Mouse (Mus musculus) intestine, embryonic 16.5 days (tissue): Measurements from ENCODE around the gene Eid2. TPM values are rescaled to one million over a fixed set of nuclear protein-coding genes. Genes with fewer than 3 reads are reported as not detected.
A peak's percentile ranks its signal among the peaks of the same experiment; 100 is the strongest.

Source experiments
- ATAC-seq: fragments of 200-750 bp; cut with Nextera tagmentation; 2 replicates; pipeline ENCODE4 v1.8.0; 2017; ENCODE audit warnings: moderate TSS enrichment, moderate library complexity
- H3K27ac ChIP-seq: fragments of 300-500 bp; sonication (generic); 2 replicates; pipeline ENCODE4 v1.5.1; 2014; ENCODE audit warnings: mild to moderate bottlenecking, low read length
- H3K27me3 ChIP-seq: fragments of 300-500 bp; sonication (generic); replicated peaks from 2 replicates; pipeline ENCODE4 v1.6.1; 2014; ENCODE audit warnings: low read length, control low read depth, mixed read lengths; ENCODE audit not compliant: control insufficient read depth, insufficient read depth
- H3K36me3 ChIP-seq: fragments of 300-500 bp; sonication (generic); 2 replicates; pipeline ENCODE4 v1.6.1; 2014; ENCODE audit warnings: low read length, control low read depth; ENCODE audit not compliant: control insufficient read depth, insufficient read depth
- H3K4me1 ChIP-seq: fragments of 300-500 bp; sonication (generic); 2 replicates; pipeline ENCODE4 v1.6.1; 2014; ENCODE audit warnings: low read length, control low read depth, mixed read lengths; ENCODE audit not compliant: control insufficient read depth, insufficient read depth
- H3K4me2 ChIP-seq: fragments of 300-500 bp; sonication (generic); 2 replicates; pipeline ENCODE4 v1.6.1; 2014; ENCODE audit warnings: low read depth, low read length, control low read depth
- H3K4me3 ChIP-seq: fragments of 300-500 bp; sonication (generic); 2 replicates; pipeline ENCODE4 v1.5.1; 2014; ENCODE audit warnings: mild to moderate bottlenecking, low read length
- H3K9ac ChIP-seq: fragments of 300-500 bp; sonication (generic); 2 replicates; pipeline ENCODE4 v1.6.1; 2014; ENCODE audit warnings: low read depth, low read length
- H3K9me3 ChIP-seq: fragments of 300-500 bp; sonication (generic); 2 replicates; pipeline ENCODE4 v1.6.1; 2016; ENCODE audit warnings: low read length, control low read depth; ENCODE audit not compliant: control insufficient read depth
- WGBS: fragments of 180-500 bp; shearing (Covaris S2); extraction: QIAGEN DNeasy Blood & Tissue Kit; methylation state at CpG from one replicate; pipeline ENCODE4 v1.1.7; 2014; 5-methylcytosine and 5-hydroxymethylcytosine counted together
- polyA plus RNA-seq: library from polyadenylated mRNA; unstranded; fragments of >200 nt; fragmentation: Nextera tagmentation; extraction: Ambion mirVana; gene quantifications from 2 replicates; pipeline ENCODE4 v1.2.1, GENCODE M21; 2015

Eid2 gene
- polyA plus RNA-seq, 1 experiment from 2014 or later: 0.77 TPM

DNA sequence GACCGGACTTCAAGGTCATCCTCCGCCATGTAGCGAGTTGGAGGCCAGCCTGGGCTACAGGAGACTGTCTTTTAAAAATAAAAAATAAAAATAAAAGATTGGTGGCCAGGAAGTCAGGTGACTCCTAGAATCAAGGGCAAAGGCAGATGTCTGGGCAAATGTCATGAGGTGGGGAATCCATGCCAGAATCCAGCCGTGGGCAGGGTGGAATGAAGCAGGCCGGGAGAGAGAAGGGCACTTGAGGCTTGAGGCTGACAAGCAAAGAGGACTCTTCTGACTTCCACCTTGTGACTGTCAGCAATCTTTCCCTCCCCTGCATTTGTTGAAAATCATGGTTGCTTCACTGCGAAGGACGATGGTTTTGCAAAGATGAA, 10.6 kb downstream of the Eid2 start:
- Histone ChIP-seq H3K27ac (no peak overlapping the region), H3K4me1 (peaks cover 4% of the 10 kb centered on the region; the same call in 1 of the 2 replicates), H3K27me3 (no peaks in the 10 kb centered on the region), H3K9ac (peak overlapping the region; percentile 93), H3K4me2 (peak overlapping the region; percentile 79), H3K36me3 (no peaks in the 10 kb centered on the region), H3K9me3 (no peaks in the 10 kb centered on the region), H3K4me3 (peak overlapping the region; percentile 79)
- WGBS: 82% methylated on average over 7 of the region's 7 CpGs
- ATAC-seq: no peak

DNA sequence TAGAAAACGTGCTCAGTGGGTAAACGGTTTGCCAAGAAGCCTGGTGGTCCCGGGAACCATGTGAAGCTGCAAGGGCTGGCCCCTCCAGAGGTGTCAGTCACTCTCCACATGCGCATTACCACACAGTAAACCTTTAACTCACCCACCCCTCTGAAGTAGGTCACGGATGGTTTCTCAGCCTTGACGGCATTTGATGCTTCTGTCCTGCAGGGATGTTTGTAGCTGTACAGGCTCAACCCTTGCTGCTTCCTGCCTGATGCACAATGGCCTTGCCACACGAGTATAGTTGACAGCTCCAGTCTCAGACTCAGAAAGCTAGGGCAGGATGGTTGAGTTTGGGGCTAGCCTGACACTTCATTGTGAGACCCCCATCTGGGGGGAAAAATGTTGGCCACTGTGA, 12.9 kb downstream of the Eid2 start:
- Histone ChIP-seq H3K4me2 (no peak overlapping the region), H3K27ac (no peak overlapping the region), H3K27me3 (no peaks in the 10 kb centered on the region), H3K9ac (no peak overlapping the region), H3K36me3 (no peaks in the 10 kb centered on the region), H3K9me3 (no peaks in the 10 kb centered on the region), H3K4me3 (no peak overlapping the region), H3K4me1 (peaks cover 4% of the 10 kb centered on the region; the same call in 1 of the 2 replicates)
- ATAC-seq: no peak
- 70% methylated on average over 7 of the region's 7 CpGs for WGBS

DNA sequence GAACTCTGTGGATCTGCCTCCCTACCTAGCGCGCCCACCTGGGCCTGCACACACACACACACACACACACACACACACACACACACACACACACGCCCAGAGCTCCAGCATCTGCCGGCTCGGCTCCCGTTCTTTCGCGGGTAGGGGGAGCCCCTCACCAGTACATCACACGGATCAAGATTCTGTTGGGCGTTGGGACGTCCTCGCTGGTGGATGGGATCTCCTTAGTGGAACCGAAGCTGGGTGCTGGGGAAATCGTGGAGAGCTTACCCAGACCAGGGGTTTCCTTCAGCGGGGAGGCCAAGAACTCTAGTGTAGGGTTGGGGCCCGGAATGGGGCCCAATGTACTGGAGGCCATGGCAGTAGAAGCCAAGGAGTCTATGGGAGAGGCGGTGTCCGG, 22.5 kb downstream of the Eid2 start:
- ATAC-seq: 0 out of 2 replicates have a peak, but pooled peaks have one; percentile 13
- H3K27ac ChIP-seq: no peak overlapping the region
- H3K36me3 ChIP-seq: no peaks in the 10 kb centered on the region
- H3K4me3 ChIP-seq: peak overlapping the region; percentile 37
- H3K9me3 ChIP-seq: no peaks in the 10 kb centered on the region
- H3K4me2 ChIP-seq: peak overlapping the region; percentile 59
- H3K9ac ChIP-seq: peak overlapping the region; percentile 48; the same call in 1 of the 2 replicates
- H3K4me1 ChIP-seq: peaks cover 13% of the 10 kb centered on the region
- 1% methylated on average over 18 of the region's 18 CpGs for WGBS
- H3K27me3 ChIP-seq: peaks cover 54% of the 10 kb centered on the region

DNA sequence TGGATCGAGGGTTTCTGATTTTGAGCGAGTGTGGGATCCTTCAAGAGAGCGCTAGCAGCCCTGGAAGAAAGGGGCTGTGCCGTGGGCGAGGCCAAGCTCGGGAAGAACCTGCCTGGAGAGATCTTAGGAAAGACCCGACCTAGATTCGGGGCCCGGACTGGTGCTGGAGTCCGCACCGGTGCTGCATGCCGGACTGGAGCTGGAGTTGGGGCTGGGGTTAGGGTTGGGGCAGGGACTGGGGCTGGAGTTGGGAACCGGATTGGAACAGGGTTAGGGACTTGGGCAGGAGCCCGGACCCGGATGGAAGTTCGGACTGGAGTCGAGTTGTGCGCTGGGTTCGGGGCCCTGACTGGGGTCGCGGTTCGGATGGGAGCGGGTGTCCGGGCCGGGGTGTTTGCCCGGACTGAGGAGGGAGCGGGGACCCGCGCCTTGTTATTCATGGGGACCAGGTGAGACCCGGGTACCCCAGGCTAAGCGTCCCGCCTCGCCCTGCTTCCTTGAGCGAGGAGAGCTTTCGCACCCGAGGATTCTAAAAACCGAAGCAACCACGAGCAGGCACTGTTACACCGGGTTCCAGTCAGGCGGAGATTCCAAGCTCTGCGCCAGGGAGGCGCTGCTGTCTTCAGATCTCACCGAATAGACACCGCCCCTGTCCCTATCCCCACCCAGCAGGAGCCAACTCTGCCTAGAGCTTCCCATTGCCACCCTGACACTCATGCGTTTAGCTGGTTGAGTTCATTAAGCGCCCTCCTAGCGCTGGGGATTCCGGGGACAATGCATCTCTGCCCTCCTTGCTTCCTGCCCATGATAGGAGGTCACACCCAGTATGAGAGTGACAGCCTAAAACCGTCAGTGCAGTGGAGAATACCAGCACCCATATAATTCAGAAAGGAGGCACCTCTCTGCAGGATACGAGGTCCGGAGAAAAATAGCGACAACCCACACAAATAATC, 23.2 kb downstream of the Eid2 start, which contains the start of gene Selenov:
Gene Selenov (minus strand): TSS at position 549 of the 953 bp plus-strand sequence.
- Histone ChIP-seq H3K27ac (no peak within 1 kb of the TSS), H3K27me3 (peaks cover 54% of the 10 kb centered on the region), H3K9me3 (no peaks in the 10 kb centered on the region), H3K4me1 (peaks cover 13% of the 10 kb centered on the region), H3K4me3 (peak within 1 kb of the TSS; percentile 37), H3K36me3 (no peaks in the 10 kb centered on the region), H3K4me2 (peak within 1 kb of the TSS; percentile 59), H3K9ac (peak within 1 kb of the TSS; percentile 48)
- 2% methylated on average over 52 of the region's 52 CpGs for WGBS
- ATAC-seq: peak; percentile 31; the same call in 1 of the 2 replicates

DNA sequence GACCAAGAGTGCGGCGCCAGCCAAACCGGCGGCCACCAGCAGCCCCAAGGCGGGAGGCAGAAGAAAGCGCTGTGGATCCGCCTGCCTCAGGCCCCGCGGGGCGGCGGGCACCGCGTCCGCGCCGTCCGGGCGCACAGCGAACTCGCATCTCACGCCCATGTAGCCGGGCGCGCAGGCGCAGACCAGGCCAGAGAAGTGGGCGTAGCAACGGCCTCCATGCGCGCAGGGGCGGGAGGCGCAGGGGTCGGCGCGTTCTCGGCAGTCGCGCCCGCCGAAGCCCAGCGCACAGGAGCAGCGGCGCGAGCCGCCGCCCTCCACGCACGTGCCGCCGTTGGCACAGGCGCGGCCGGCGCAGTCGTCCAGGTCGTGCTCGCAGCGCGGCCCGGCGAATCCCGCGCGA, 26.8 kb downstream of the Eid2 start:
- WGBS: 3% methylated on average over 61 of the region's 63 CpGs
- peak; percentile 59 for ATAC-seq
- H3K9ac ChIP-seq: peak overlapping the region; percentile 58

DNA sequence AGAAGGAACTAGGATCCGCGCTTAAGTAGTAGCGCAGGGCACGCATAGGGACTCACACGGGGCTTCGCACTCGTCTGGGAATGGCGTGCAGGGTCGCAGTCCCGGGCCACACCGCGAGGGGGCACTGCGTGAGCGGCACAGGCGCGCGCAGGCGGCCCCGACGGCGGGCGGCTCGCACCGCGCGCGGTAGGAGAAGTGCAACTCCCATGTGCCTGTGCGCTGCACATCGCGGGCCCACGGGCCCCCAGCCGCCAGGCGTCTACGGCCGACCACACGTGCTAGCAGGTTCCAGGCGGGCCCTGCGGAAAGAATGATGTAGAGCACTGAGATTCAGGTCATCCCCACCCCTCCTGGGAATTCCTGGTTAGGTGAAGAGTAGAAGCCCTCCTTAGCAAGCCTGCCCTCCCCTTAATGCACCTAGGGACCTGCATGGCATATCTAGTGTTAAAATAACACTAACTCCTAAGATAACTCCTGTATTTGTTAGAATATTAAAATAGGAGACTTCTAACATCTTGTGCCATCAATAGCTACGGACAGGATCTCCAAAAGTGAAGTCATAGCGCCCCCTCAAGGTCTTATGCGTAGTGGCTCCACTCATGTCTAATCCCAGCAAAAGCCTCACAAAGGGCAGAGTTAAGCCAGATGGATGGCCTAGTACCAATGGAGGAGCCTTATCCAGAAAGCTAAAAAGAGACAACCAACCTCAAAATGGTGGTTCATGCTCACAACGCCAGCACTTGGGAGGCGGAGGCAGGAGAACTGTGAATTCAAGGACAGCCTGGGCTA, 31.4 kb downstream of the Eid2 start:
- no peak; the same call in 1 of the 2 replicates for ATAC-seq
- Histone ChIP-seq H3K27ac (no peak overlapping the region), H3K4me2 (peak overlapping the region; percentile 37), H3K4me3 (peak overlapping the region; percentile 21), H3K36me3 (no peaks in the 10 kb centered on the region), H3K27me3 (peaks cover 50% of the 10 kb centered on the region), H3K9ac (peak overlapping the region; percentile 30; the same call in 1 of the 2 replicates), H3K9me3 (no peaks in the 10 kb centered on the region), H3K4me1 (peaks cover 17% of the 10 kb centered on the region)
- 20% methylated on average over 43 of the region's 43 CpGs for WGBS

More for the DNA sequence above, 26.8 kb downstream of the Eid2 start:
- Histone ChIP-seq H3K4me2 (peak overlapping the region; percentile 91), H3K4me1 (peaks cover 18% of the 10 kb centered on the region), H3K4me3 (peak overlapping the region; percentile 58), H3K36me3 (no peaks in the 10 kb centered on the region), H3K27ac (no peak overlapping the region), H3K27me3 (peaks cover 53% of the 10 kb centered on the region), H3K9me3 (no peaks in the 10 kb centered on the region)

DNA sequence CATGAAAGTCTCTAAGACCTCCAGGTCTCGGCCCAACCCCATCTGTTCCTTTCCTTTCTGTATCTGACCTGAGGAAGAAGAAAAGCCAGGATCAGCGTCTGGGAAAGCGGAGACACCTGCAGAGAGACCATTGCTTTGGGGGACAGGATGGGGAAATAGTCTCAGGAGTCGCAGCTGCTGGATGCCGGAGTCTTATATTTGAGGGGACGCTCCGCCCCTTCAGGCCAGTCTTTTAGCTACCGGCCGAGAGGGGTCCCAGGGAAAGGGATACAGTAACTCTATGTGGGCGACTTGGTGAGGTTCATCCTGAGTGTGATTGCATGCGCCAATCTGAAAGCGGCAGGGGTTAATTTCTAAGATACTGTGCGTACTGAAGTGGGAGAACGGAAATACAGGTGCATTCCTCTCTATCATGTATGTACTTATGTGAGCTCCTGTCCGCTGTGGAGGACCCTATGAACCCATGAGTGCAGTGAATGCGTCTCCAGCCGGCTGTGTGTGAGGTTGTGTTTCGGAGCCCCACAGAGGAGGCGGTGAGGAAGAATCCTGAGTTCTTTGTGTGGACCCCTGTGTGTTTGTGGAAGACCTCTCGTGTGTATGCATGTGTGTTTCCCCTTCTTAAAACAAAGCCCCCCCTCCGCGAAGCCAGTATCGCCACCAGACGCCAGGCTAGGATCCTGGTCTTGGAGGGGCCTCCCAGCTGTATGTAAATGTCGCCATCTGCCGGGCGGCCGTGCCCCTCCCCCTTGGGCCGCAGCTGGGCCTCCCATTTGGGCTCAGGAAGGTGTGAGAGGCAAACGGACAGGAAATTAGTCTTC, 34.1 kb downstream of the Eid2 start, which contains the start of gene Dll3:
Gene Dll3 (minus strand): TSS at position 623 of the 818 bp plus-strand sequence.
- peaks cover 13% of the 10 kb centered on the region; the same call in 1 of the 2 replicates for H3K36me3 ChIP-seq
- H3K4me1 ChIP-seq: peaks cover 14% of the 10 kb centered on the region
- no peaks in the 10 kb centered on the region for H3K9me3 ChIP-seq
- peak within 1 kb of the TSS; percentile 37 for H3K4me3 ChIP-seq
- ATAC-seq: peak; percentile 62
- 2% methylated on average over 30 of the region's 30 CpGs for WGBS
- H3K27ac ChIP-seq: no peak within 1 kb of the TSS
- peaks cover 37% of the 10 kb centered on the region for H3K27me3 ChIP-seq
- peak within 1 kb of the TSS; percentile 56 for H3K9ac ChIP-seq
- H3K4me2 ChIP-seq: peak within 1 kb of the TSS; percentile 61

DNA sequence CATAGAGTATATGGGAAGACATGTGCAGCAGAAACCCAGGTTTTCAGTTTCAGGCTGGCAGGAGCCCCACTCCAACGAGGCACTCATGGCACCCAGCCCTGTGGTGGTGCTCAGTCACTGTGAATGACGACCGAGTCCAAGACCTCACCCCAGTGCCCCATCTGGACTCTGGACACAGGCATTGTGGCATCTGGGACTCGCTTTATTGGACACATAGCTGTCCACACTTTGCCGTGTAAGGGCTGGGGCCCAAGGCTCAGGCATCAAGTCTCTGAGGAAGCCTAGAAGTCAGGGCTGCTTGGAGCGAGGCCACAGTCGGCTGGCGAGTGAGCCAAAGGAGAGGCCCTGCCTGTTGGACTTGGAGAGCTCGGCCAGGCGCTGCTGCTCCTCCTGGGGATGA, 38.0 kb downstream of the Eid2 start:
- no peak for ATAC-seq
- Histone ChIP-seq H3K36me3 (peaks cover 21% of the 10 kb centered on the region), H3K4me3 (no peak overlapping the region), H3K4me1 (peaks cover 13% of the 10 kb centered on the region), H3K9ac (no peak overlapping the region), H3K27me3 (peaks cover 16% of the 10 kb centered on the region), H3K9me3 (no peaks in the 10 kb centered on the region), H3K27ac (no peak overlapping the region), H3K4me2 (no peak overlapping the region)
- 89% methylated on average over 10 of the region's 10 CpGs for WGBS
